Mouse (Mus musculus): ENCODE data around the gene Rnf114. TPM values are rescaled to one million over a fixed set of nuclear protein-coding genes. Genes with fewer than 3 reads are reported as not detected.

The Rnf114 gene
- total RNA-seq, 2 experiments from 2014 or later = 40.0 to 40.9 TPM

- no peak overlapping the region for H3K4me3 ChIP-seq
- H3K27ac ChIP-seq = no peak overlapping the region
- DNase-seq = no peak
- intact Hi-C loops (cut with DNase I) = no loop called here
- TF ChIP-seq CTCF (IDR thresholded peaks at IDR 0.05) = no peak
Measured at GRCm38 (mm10) chr2:167548961-167549360, 56.5 kb downstream of the Rnf114 start.

GRCm38 (mm10) chr2:167550341-167550854 is 58.0 kb downstream of the Rnf114 start:
- no peak for TF ChIP-seq CTCF (IDR thresholded peaks at IDR 0.05)
- DNase-seq = no peak
- intact Hi-C loops (cut with DNase I) = no loop called here
- Histone ChIP-seq H3K4me3 (no peak overlapping the region), H3K27ac (no peak overlapping the region)

- Histone ChIP-seq H3K27ac (no peak overlapping the region), H3K4me3 (no peak overlapping the region)
- no peak for TF ChIP-seq CTCF (IDR thresholded peaks at IDR 0.05)
- intact Hi-C loops (cut with DNase I) = no loop called here
- DNase-seq = no peak
Measured at GRCm38 (mm10) chr2:167551342-167551920, 59.0 kb downstream of the Rnf114 start.

- no peak for DNase-seq
- no peak for TF ChIP-seq CTCF (IDR thresholded peaks at IDR 0.05)
- intact Hi-C loops (cut with DNase I) = no loop called here
- H3K4me3 ChIP-seq = no peak overlapping the region
- peak overlapping the region; percentile 40; the same call in 1 of the 2 replicates for H3K27ac ChIP-seq
Measured at GRCm38 (mm10) chr2:167552292-167552691, 59.8 kb downstream of the Rnf114 start.

GRCm38 (mm10) chr2:167552927-167553402 is 60.5 kb downstream of the Rnf114 start:
- no peak for DNase-seq
- H3K4me3 ChIP-seq = no peak overlapping the region
- H3K27ac ChIP-seq = peak overlapping the region; percentile 40; the same call in 1 of the 2 replicates
- intact Hi-C loops (cut with DNase I) = no loop called here
- TF ChIP-seq CTCF (IDR thresholded peaks at IDR 0.05) = no peak

- Histone ChIP-seq H3K27ac (no peak overlapping the region), H3K4me3 (no peak overlapping the region)
- no peak for TF ChIP-seq CTCF (IDR thresholded peaks at IDR 0.05)
- DNase-seq = no peak
- intact Hi-C loops (cut with DNase I) = no loop called here
Measured at GRCm38 (mm10) chr2:167555766-167556165, 63.3 kb downstream of the Rnf114 start.

GRCm38 (mm10) chr2:167559413-167559812 is 67.0 kb downstream of the Rnf114 start:
- intact Hi-C loops (cut with DNase I) = no loop called here
- H3K27ac ChIP-seq = no peak overlapping the region

GRCm38 (mm10) chr2:167562101-167562500 is 69.7 kb downstream of the Rnf114 start:
- TF ChIP-seq CTCF (IDR thresholded peaks at IDR 0.05) = no peak
- H3K4me3 ChIP-seq = no peak overlapping the region
- DNase-seq = peak; percentile 77
- no peak overlapping the region for H3K27ac ChIP-seq
- intact Hi-C loops (cut with DNase I) = no loop called here

More at GRCm38 (mm10) chr2:167559413-167559812, 67.0 kb downstream of the Rnf114 start:
- H3K4me3 ChIP-seq = peak overlapping the region; percentile 40
- no peak for TF ChIP-seq CTCF (IDR thresholded peaks at IDR 0.05)
- DNase-seq = no peak

- intact Hi-C loops (cut with DNase I) = no loop called here
- no peak overlapping the region for H3K27ac ChIP-seq
- no peak for TF ChIP-seq CTCF (IDR thresholded peaks at IDR 0.05)
- H3K4me3 ChIP-seq = no peak overlapping the region
- no peak for DNase-seq
Measured at GRCm38 (mm10) chr2:167563035-167563434, 70.6 kb downstream of the Rnf114 start.

- intact Hi-C loops (cut with DNase I) = no loop called here
- DNase-seq = no peak
- no peak for TF ChIP-seq CTCF (IDR thresholded peaks at IDR 0.05)
- no peak overlapping the region for H3K4me3 ChIP-seq
- H3K27ac ChIP-seq = no peak overlapping the region
Measured at GRCm38 (mm10) chr2:167563703-167564102, 71.3 kb downstream of the Rnf114 start.

GRCm38 (mm10) chr2:167564551-167565311 is 72.3 kb downstream of the Rnf114 start:
- intact Hi-C loops (cut with DNase I) = no loop called here
- no peak for TF ChIP-seq CTCF (IDR thresholded peaks at IDR 0.05)

GRCm38 (mm10) chr2:167565312-167565656 is 72.8 kb downstream of the Rnf114 start:
- Histone ChIP-seq H3K4me3 (peak overlapping the region; percentile 58), H3K27ac (peak overlapping the region; percentile 82)
- no peak for TF ChIP-seq CTCF (IDR thresholded peaks at IDR 0.05)
- intact Hi-C loops (cut with DNase I) = no loop called here
- no peak for DNase-seq

More at GRCm38 (mm10) chr2:167564551-167565311, 72.3 kb downstream of the Rnf114 start:
- no peak for DNase-seq
- Histone ChIP-seq H3K4me3 (no peak overlapping the region), H3K27ac (peak overlapping the region; percentile 82)

- intact Hi-C loops (cut with DNase I) = no loop called here
- Histone ChIP-seq H3K27ac (peak overlapping the region; percentile 82), H3K4me3 (peak overlapping the region; percentile 58)
- peak; percentile 82 for DNase-seq
- TF ChIP-seq CTCF (IDR thresholded peaks at IDR 0.05) = peak; percentile 12; the same call in 1 of the 2 replicates
Measured at GRCm38 (mm10) chr2:167565682-167566081, 73.2 kb downstream of the Rnf114 start.

Other genes starting within 250 kb of the Rnf114 start
- gene B4galt5, start 143.5 kb upstream of the Rnf114 start, total RNA-seq (2021) = 10 to 100 TPM in 1 of 2 experiments, 1 to 10 TPM in 1; 7.8 to 10.6 TPM
- gene Slc9a8, start 70.9 kb upstream of the Rnf114 start, total RNA-seq (2021) = 10 to 100 TPM; 25.0 to 30.4 TPM
- gene Spata2, start 242 bp downstream of the Rnf114 start, total RNA-seq (2021) = 10 to 100 TPM; 18.4 to 18.9 TPM
- 1 to 10 TPM; 1.1 to 1.2 TPM for gene Snai1, start 45.5 kb downstream of the Rnf114 start, total RNA-seq (2021)
- gene Ube2v1, start 139.4 kb downstream of the Rnf114 start, total RNA-seq (2021) = 100 to 1,000 TPM; 170 to 181 TPM
- gene Gm20431, start 168.9 kb downstream of the Rnf114 start, total RNA-seq (2021) = 10 to 100 TPM in 1 of 2 experiments, 1 to 10 TPM in 1; 3.7 to 11.5 TPM
- gene Cebpb, start 196.3 kb downstream of the Rnf114 start, total RNA-seq (2021) = 100 to 1,000 TPM; 106 to 181 TPM
- gene Tmem189, start 197.2 kb downstream of the Rnf114 start, total RNA-seq (2021) = 10 to 100 TPM; 13.0 to 14.9 TPM